Mouse (Mus musculus): ENCODE measurements around the gene Slc25a17. TPM values are rescaled to one million over a fixed set of nuclear protein-coding genes. Genes with fewer than 3 reads are reported as not detected.

Gene Slc25a17
- polyA plus RNA-seq, 1 experiment from 2014 or later, result 104 TPM

DNA sequence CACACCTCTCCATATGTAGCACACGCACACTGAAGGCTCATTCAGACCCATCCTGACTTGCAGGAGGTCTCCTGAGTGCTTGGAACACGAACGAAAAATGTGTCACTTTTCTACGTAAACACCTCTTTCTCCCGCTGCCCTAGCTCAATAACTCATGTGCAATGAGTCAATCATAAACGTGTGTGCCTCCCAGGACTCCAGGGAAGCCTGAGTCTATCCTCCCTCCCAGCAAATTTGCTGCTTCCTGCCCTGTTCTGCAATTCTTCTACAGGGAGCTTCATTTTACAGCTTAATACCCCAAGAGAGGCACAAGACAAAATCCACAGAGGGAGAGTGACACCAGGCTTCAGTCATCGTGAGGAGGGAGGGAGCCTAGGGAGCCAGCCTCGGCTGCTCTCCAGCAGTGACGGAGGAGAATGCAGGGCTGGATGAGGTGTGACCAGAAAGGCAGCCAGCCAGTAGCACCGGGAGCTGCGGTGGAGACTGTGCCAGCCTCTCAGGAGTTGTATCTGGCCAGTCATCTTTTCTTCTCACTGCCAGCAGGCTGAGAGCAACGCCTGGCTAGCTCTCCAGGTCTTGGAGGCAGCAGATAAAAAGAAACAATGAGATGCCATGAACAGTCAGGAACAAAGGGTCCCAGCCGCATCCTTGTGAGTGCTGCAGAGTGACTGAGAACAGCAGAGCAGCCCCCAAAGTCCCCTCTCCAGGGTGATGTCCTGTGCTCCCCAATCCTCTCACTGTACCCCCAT, 88.1 kb downstream of the Slc25a17 start:
- Histone ChIP-seq H3K36me3 (ENCODE audit: control insufficient read depth, insufficient read depth, low read length) (no peaks in the 10 kb centered on the region), H3K4me1 (ENCODE audit: control insufficient read depth, insufficient read depth, low read length) (peaks cover 9% of the 10 kb centered on the region; the same call in 1 of the 2 replicates), H3K9ac (ENCODE audit: low read length) (no peak overlapping the region), H3K27me3 (ENCODE audit: control insufficient read depth, insufficient read depth, low read length) (no peaks in the 10 kb centered on the region), H3K4me3 (ENCODE audit: low read depth, low read length) (no peak overlapping the region), H3K9me3 (ENCODE audit: control insufficient read depth, low read length) (no peaks in the 10 kb centered on the region), H3K4me2 (ENCODE audit: low read depth, severe bottlenecking) (no peak overlapping the region), H3K27ac (replicated peaks; ENCODE audit: low read depth, low read length) (no peak overlapping the region)
- ATAC-seq (ENCODE audit: insufficient number of reproducible peaks, low FRiP score, low TSS enrichment, low read depth) (no peak), DNase-seq (ENCODE audit: low spot score) (no peak)
- 14% methylated on average over 13 of the region's 13 CpGs for WGBS

Other genes with a start within 250 kb of the Slc25a17 start
- gene Mrtfa, start 170.1 kb downstream of the Slc25a17 start, polyA plus RNA-seq (2014; fragmentation: Nextera tagmentation; extraction: Ambion mirVana), result 22.3 and 23.0 TPM in 2 replicates
- 0.28 and 0.55 TPM in 2 replicates for gene Mchr1, start 125.3 kb downstream of the Slc25a17 start, polyA plus RNA-seq (2014; fragmentation: Nextera tagmentation; extraction: Ambion mirVana)
- 209 and 211 TPM in 2 replicates for gene St13, start 39.3 kb upstream of the Slc25a17 start, polyA plus RNA-seq (2014; fragmentation: Nextera tagmentation; extraction: Ambion mirVana)
- 8.6 and 8.7 TPM in 2 replicates for gene Xpnpep3, start 39.3 kb upstream of the Slc25a17 start, polyA plus RNA-seq (2014; fragmentation: Nextera tagmentation; extraction: Ambion mirVana)
- 1.7 and 2.2 TPM in 2 replicates for gene Dnajb7, start 47.5 kb upstream of the Slc25a17 start, polyA plus RNA-seq (2014; fragmentation: Nextera tagmentation; extraction: Ambion mirVana)
- gene Rbx1, start 105.5 kb upstream of the Slc25a17 start, polyA plus RNA-seq (2014; fragmentation: Nextera tagmentation; extraction: Ambion mirVana), result 569 and 571 TPM in 2 replicates
- 24.5 and 27.6 TPM in 2 replicates for gene Ep300, start 224.5 kb upstream of the Slc25a17 start, polyA plus RNA-seq (2014; fragmentation: Nextera tagmentation; extraction: Ambion mirVana)